Mouse (Mus musculus) kidney, adult 2 months (tissue): Measurements from ENCODE around the gene Ubac2.

Experiments
- CTCF ChIP-seq: fragments of 200-500 bp; conservative IDR thresholded peaks from 2 replicates; pipeline ENCODE4 v1.5.1; 2011; ENCODE audit warnings: low read depth, mild to moderate bottlenecking, control low read depth, low read length, moderate library complexity, mixed read lengths; ENCODE audit not compliant: insufficient read depth, insufficient read length
- POLR2A ChIP-seq: fragments of 200-500 bp; IDR thresholded peaks from one replicate; pipeline ENCODE4 v1.6.1; 2011; ENCODE audit warnings: low read depth, low read length, control low read depth

GRCm38 (mm10) chr14:121833001-121833520 is 45.4 kb upstream of the Ubac2 start:
- no peak for TF ChIP-seq CTCF
- no peak for TF ChIP-seq POLR2A
